Mouse (Mus musculus) kidney, postnatal 14 days (tissue): ENCODE results near the gene Prkg1.

Experiments used
- DNase-seq: peaks from one replicate; pipeline ENCODE4 v3.0.0; 2022; ENCODE audit warnings: mixed read lengths

Prkg1 gene

DNA sequence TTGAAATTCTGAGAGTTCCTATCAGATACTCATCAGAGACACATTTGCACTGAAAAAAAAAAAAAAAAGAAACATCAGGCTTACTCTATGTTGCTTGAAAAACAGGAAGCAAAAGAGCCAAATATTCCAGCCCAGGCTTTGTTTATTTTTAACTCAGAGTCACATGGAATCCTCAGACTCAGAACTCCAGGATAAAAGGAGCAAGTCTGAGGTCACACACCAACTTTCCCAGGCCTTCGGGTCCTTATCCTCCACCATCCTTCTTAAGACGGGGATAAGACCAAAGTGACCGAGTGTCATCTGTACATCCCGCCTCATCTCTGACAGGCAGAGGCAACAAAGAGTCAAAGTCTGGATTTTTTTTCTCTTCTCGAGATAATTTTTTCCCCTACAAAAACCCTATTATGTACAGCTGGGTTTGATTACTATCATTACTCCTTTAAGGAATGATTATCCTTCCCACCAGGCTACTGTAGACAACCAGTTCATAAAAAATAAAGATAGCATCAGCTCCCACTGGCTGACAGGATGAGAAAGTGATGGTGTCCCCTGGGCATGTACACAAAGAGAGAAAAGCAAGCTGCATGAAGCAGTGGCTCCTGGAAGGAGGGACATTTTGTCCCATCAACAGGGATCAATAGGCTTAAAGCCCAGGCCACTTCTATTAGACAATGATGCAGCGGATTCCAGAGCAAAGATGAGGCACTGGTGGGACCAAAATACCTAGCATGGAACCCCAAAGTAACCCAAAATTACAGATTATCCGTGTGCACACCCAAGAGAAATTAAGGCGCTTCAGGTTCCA, 21.4 kb downstream of the Prkg1 start:
- DNase-seq, result peak; percentile 32

DNA sequence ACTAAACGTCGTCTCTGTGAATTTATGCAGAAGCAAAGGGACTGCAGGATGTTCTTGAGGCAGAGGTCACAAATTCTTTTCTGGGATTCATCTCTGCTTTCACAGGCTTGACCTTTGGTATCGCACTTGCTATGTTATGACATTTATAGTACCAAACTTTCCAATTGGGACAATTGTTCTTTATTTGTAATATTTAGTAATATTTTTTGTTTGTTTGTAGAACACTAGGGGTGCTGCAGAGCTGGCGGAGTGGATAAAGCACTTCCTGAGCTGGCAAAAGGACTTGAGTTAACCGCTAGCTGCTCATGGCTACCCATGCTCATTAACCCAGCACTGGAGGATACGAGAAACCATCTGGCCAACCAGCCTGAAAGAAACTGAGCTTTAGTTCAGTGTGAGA, 49.9 kb downstream of the Prkg1 start:
- peak; percentile 17 for DNase-seq

DNA sequence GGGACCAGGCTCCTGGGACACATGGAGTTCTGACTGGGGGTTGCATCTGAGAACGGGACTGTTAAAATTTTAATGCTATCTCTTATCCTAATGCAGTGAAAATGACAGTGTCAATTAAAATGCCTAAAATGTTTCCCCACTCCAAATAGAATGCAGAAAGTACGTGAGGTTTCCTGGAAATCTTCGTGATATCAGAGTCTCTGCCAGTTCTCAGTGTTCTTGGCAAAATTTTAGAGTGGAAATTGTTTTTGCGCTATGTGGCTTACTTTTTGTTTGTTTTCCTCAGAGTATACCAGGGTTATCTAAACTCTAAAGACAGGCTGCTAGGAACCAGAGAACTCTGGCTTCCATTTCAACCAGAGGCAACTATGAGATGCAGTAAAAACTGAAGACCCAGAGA, 50.4 kb downstream of the Prkg1 start:
- peak; percentile 24 for DNase-seq

DNA sequence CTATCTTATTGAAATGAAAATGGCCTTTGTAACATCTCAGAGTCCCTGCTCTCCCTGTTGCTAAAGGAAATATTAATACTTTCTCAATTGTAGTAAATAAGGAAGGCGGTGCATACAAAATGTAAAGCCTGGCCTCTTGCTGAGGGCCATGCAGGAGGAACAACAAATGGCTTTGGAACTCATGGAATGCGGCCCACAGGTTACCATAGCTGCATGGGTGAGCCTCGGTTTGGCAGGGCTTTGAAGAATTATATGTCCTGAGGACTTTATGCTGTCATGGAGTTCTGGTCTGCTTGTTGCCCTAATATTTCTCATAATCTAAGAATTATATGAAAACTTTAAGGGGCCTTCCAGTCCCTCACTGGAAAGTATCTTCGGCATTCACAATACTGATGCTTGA, 51.5 kb downstream of the Prkg1 start:
- no peak for DNase-seq

DNA sequence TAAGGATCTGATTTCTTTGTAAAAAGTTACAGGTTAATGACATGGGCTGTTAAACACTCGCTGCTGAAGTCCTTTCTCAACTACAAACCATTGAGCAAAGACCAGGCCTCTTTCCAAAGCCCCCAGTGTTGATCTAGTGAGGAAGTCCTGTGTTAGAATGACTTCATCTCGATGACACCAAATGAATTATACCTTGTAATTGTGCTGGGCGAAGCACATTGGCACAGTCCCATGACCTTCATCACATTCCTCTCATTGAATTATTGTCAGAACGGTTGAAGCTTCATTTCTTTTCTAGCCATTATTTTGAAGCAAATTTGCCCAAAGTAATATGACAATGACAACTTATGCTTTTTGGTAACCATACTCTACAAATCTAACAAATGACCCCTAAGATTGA, 54.5 kb downstream of the Prkg1 start:
- no peak for DNase-seq

DNA sequence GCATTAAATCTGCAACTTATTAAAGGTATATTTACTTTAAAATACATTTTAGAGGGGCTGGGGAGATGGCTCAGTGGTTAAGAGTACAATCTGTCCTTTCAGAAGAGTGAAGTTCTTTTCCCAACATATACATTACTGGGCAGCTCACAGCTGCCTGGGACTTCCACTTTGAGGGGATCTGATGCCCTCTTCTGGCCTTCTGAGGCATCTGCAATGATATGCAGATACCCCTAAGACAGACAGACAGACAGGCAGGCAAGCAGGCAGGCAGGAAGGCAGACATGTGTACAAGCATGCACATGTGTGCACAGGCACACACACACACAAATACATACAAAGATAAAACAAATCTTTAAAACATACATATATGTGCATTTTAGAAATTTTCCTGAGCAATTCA, 60.8 kb downstream of the Prkg1 start:
- no peak for DNase-seq

DNA sequence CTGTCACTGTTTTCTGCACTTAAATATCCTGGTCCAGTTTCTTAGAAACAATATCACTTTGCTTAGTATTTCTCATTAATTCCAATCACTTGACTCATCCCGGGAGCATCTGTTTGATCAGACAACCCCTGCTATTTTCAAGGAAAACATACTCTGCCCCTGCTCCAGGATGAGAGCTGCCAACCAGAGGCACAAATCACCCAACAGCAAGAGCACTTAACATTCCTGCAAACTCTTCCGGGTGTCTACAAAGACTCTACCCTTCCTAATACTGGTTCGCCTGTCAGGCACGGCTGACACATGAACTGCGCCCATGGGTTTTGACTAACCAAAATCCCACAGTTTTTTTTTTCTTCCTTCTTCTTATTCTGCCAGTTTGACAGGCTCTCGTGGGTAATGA, 65.9 kb downstream of the Prkg1 start:
- DNase-seq, result no peak

DNA sequence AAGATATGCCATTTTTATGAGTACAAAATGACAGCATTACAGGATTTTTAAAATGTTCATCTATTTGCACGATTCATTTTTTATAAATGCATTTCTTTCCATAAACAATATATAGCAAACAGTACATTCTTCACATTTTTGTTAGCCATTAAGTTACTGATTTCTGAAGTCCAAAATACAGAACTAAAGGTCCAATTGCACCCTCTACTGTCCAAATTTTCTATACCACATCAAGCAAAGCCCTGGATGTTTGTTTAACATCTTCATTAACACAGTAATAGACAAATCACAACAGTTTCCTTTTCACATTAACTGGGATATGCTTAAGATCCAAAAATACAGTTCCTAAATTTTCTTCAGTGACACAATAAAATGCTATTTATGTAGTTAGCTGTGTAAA, 84.0 kb downstream of the Prkg1 start:
- peak; percentile 18 for DNase-seq

DNA sequence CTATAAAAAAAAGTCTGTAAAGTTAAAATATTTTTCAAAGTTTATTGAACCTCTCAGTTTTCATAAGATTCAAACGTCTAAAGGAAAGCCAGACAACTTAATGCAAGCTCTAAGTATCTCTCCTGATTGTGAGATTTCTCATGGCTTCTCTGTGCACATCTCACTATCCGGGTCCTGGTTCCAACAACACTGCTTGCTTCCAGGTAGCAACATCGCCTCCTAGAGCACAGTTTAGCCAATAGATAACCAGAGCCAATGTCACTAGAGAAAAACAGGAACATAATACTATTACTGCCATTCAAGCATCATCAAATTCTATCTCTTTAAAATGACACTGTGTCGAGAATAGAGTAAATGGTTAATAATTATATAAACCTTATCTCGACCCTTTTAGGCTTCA, 86.5 kb downstream of the Prkg1 start:
- no peak for DNase-seq

DNA sequence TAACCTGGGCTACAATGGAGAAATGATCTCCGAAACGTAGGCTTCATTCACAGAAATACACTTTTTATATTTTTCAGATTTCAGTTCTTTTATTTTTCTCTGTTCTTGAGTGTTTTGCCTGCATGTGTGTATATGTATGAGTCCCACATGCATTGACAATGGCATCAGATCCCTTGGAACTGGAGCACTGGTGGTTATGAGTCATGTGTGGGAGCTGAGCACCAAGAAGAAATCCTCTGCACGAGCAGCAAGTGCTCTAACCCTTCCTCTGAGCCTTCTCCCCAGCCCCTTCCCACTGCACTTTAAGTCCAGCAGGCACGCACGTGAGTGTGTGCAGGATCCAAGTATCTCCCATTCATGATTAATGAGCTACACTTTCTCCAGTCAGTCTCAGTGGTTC, 93.1 kb downstream of the Prkg1 start:
- no peak for DNase-seq

DNA sequence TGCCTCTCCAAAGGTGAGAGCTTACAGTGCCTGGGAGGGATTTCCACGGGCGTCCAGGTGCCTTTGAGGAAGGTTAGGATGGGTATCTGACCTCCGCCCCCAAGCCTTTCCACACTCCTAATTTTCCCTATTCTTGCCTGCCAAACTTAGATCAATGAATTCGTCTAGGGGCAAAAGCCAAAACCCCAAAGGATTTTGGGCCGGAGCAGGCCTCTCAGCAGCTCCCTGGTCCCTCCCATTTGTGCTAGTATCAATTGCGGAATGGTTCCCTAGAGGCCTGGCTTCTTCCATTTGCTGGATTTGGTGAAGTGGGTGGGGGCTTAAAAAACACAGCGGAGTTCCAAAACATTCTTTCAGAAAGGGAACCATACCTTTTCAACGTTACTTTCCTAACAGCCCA, 99.8 kb downstream of the Prkg1 start:
- DNase-seq, result no peak

DNA sequence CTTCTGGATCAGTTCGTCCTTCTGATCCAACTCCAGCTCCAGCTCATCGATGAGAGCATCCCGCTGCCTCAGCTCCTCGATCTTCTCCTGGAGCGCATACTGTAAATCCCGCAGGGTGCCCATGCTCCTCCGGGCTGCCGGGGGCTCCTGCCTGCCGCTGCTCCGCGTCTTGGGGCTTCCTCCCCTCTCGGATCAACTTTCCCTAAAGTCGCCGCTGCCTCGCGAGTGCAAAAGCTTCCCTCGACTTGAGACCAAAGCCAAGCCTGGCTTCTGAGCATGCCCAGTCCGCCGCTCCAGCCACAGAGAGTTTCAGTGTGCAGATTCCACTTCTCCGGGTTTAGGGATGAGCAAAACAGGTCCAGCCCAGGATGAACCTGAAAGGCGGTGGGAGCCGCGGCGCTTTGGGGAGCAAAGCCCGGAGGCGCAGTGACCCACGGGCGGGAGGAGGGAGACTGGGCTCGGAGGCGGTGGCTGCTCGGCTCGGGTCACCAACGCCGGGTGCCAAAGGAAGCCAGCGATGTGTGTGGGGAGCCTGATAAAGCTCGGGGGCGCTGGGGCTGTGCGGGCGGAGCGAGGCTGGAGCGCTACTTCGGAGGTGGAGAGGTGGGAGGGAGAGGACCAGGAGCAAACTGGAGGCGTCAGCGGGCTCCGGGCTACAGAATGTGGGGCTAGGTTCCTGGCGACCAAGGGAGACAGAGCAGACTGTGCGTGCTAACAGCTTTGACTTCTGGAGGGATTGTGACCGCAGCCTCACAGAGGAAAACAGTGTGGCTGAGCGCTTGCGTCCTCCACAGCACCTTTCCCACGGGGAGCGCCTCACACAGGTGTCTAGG, 100.5 kb downstream of the Prkg1 start:
- peak; percentile 56 for DNase-seq

DNA sequence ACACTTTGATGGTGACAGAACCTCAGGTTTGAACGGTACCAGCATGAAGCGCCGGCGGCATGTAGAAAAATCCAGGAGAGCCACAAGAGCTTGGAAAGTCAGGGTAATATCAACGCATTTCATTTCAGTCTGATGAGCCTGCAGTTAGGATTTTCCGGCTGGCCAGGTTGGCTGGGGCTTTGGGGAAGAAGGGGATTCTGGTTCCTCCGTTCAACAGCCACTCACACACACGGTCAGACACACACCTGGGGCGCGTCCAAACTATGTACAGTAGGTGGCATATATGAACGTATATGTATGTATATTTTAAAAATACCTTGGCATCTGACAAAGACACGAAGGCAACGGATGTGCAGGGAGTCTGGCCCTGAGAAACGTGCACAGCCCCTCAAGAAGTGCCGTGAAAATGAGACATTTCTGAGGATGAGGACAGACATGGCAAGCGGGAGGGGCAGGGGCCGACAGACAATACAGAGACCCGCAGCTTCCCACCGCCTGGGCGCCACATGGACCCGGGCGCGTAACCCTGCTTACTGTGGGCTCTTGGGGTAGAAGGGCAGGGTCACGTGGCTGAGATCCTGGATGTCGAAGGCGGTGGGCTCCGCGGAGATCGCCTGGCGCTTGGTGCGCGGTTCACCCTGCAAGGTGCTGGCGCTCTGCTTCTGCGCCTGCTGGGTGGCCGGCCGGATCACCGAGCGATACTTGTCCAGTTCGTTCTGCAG, 101.2 kb downstream of the Prkg1 start:
- DNase-seq, result peak; percentile 18

DNA sequence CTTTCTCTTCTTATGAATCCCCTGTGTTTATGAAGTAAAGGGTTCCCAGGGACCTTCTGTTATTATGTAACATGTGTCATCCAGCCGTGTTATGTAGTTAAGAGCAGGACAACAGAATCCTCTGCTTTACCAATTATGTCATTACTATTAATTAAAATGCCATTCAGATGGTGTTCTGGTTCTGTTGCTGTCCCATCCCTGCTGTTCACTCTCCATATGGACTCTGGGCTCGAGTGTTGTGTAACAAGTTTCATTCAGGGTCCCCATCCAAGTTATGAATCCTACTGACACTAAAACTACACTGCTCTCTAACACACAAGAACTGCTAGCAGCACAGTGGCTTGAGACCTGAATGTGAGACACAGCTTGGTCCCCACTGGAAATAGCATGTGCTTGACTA, 102.0 kb downstream of the Prkg1 start:
- DNase-seq, result no peak

DNA sequence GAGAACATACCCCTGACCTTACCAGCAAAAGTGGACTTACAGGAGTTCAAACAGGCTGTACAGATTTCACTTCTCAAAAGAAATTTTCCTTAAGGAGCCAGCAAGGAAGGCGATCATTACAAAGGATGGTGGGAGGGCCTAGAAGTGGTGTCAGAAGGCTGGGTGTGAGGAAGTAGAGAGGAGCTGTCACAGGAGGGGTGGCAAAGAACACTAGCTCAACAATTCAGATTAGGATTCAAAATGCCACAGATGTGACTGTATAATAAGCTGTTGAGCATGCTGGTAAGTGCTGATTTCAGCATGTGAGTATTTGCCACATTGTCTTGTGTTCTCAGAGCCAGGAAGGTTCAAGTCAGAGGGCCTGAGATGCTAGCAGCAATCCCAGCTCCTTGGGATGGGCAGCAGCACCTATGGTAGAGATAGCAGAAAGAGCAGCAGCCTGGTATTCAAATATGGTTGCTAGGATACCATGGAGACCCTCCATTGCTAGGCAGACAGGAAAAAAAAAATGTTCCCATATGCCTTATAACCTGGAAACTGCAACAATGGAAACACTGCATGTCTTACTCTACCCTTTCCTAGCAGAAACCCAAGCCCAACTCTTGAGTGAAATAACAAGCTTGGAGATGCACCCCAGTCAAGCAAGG, 106.0 kb downstream of the Prkg1 start:
- DNase-seq, result no peak

DNA sequence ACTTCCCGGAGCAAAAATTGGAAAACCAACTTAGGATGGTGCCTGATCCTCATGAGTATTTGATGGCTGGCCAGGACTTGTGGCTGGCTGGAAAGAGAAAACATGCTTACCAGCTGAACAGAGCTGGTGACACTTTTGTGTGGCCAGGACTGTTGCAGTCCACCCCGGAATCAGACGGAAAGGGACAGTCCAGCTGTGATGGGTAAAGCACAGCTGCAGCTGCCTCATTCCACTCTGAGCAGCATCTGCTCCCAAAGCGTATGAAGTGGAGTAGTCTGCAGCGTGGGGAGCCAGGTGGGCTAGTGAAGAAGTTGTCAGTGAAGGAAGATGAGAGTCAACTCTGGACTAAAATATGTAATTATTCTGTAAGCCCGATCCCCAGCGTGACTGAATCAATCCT, 108.6 kb downstream of the Prkg1 start:
- no peak for DNase-seq

DNA sequence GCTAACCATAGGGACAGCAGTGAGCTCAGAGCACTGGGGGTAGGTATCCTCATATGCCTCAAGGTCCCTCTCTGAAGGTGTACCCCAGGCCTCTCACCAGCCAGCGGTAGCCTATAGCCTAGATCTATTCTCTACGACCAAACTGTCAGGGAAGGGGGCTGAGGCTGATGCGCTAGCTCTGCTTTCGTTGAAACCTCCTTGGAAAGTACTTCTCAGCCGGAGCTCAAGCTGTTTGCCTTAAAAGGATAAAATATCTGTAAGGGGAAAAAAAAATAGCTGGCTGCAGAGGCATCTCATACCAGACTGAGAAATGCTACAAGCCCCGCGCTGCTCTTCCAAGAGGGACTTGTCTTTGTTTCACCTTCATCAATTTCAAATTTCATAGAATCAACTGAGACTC, 109.0 kb downstream of the Prkg1 start:
- DNase-seq, result no peak

DNA sequence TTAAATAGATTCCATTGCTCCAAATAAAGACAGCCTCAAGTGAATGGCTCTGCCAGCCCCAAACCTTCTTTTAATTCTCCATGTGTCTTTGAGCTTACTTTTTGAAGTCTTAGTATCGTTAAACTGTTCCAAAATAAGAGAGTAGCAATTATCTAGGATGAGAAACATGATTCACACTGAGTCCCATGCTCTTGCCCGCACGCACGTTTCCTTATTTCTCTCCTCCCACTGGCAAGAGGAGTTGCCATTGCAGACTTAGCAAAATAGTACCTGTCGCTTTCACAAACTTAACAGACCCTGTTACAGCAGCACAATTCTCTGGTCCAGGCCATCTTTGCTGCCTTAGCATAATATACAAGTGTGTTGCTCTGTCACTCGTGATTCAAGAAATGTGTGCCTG, 110.8 kb downstream of the Prkg1 start:
- no peak for DNase-seq

DNA sequence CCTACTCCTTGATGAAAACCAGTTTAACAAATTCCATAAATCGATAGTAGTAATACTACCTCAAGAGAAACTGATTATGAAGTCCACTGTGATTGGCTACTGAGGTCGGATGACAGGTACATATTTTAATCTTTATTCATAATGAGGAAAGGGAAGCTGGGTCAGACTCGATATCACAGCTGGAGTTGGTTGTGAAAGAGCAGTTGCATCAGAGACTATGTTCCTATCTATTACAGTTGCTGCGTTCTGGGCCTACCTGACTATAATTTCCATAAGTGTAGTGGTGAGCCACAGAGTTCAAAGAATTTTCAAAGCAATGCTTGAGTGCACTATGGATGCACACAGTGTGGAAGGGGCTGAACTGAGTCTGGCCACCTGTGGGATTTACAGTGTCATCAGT, 114.4 kb downstream of the Prkg1 start:
- DNase-seq, result no peak

DNA sequence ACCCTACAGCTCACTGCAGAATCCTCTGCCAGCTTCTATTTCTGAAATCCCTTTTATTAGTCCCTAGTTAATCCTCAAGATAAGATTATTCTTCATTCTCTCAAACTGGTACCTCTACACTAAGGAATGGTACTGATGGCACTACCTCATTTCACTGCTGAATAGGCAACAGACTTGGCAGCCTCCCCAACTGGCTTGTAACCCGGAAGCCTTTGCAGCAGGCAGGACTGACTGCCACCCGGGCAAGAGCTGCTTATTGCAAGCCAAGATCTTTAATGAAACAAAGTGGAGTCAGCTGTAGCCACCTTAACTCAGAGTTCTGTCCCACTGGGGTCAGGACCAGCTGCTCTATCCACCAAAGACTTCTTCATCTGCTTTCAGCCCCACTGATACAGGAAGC, 117.3 kb downstream of the Prkg1 start:
- DNase-seq, result no peak

DNA sequence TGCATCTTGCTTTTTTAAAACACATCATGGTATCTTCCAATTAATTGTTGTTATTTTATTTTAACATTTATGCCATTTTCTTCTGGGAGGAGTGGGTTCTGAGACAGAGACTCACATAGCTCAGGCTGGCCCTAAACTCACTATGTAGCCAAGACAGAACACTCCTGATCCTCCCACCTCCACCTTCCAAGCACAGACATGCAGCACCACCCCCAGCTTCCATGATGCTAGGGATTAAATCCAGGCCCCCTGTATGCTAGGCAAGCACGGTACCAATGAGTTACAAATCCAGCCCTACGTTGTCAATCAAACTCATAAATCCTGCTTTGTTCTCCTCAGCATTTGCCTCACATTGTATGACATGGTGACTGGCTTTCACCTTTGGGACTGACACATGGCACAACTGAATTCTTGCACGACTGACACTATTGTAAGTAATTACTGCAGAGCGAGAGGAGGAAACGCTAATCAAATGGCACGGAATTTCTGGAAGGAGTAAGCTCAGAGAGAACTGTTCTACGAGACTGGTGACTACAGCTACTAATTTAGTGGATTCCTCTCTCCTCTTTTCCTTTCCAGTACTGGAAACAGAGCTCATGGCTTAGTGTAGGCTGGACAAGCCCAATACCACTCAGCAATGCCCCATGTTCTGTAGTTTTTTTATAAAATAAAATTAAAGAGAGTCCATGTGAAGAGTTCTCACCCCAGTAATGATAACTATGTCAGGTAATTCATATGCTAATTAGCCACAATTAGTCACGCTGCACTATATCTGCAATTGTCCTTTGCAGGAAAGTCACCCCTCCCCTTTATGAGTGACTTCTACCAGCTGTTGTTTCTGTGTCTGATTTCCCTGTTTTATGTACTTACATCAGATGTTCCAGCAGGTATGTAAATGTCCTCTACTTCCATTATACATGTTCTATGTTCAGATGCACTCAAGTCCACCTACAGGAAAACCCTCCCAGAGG, 133.6 kb downstream of the Prkg1 start:
- no peak for DNase-seq

DNA sequence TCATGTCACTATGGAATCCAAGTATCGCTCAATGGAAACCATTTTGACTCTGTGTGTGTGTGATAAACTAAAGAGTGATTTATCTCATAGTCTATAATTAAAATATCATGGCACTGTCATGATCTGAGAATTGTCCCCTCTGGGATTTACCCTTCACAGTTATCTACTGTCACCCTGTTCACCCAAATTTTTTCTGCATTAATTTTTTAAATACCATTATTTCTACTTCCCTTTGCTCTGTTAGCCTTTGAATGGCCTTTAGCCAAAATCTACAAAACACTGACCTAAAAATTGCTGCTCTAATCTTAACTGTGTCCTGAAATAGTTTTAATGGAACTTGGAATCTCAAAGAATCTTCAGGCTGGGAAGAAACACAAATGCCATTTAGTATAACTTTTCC, 143.1 kb downstream of the Prkg1 start:
- peak; percentile 20 for DNase-seq
